Mouse (Mus musculus): ENCODE measurements around the gene Gm8300.
"Not testable (repeated sequence)": the region's sequence is repeated elsewhere in the genome, so short reads cannot be mapped to it uniquely, and the experiment has no call there.

Gene Gm8300

DNA sequence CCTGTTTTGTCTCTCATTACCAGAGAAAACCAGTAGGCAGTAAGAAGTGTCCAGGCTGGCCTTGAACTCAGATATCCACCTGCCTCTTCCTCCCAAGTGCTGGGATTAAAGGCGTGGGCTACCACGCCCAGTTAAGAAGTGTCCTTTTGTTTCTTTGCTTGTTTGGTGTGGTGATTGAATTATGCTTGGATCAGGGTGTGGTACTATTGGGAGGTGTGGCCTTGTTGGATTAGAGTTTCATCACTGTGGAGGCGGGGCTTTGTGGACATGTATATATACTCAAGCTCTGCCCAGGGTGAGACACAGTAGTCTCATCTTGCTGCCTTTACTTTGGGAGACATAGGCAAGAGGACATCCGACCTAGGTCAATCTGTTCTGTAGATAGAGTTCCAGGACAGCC, at the start of gene Gm8300:
Gene Gm8300, plus strand, starts transcription at position 301 of the 400 bp plus-strand sequence.
- not testable (repeated sequence) for DNase-seq (ENCODE audit: inconsistent age in 2 of 2, low spot score in 1 of 2)

DNA sequence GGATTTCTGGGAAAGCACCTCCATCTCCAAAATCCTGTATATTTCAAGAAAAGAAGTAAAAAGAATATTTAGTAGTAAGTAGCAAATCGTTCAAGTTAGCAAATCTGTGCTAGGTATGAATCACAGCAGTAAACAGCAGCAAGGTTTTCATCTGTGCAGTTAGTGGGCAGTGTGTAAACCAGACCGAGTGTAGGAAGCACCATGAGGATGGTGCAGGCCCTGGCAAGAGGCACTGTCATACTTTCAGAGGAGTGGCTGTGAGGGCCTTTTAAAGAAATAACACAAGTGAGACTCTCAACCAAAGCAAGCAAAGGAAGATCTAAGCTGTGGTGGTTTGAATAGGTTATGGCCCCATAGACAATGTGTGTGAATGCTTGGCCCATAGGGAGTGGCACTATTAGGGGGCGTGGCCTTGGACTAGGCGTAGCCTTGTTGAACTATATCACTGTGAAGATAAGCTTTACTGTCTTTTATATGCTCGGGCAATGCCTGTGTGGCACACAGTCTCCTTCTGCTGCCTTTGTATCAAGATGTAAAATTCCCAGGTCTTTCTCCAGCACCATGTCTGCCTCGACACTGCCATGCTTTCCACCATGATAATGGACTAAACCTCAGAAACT, 49.3 kb upstream of the Gm8300 start:
- DNase-seq (ENCODE audit: inconsistent age in 2 of 2, low spot score in 1 of 2), result no peak

DNA sequence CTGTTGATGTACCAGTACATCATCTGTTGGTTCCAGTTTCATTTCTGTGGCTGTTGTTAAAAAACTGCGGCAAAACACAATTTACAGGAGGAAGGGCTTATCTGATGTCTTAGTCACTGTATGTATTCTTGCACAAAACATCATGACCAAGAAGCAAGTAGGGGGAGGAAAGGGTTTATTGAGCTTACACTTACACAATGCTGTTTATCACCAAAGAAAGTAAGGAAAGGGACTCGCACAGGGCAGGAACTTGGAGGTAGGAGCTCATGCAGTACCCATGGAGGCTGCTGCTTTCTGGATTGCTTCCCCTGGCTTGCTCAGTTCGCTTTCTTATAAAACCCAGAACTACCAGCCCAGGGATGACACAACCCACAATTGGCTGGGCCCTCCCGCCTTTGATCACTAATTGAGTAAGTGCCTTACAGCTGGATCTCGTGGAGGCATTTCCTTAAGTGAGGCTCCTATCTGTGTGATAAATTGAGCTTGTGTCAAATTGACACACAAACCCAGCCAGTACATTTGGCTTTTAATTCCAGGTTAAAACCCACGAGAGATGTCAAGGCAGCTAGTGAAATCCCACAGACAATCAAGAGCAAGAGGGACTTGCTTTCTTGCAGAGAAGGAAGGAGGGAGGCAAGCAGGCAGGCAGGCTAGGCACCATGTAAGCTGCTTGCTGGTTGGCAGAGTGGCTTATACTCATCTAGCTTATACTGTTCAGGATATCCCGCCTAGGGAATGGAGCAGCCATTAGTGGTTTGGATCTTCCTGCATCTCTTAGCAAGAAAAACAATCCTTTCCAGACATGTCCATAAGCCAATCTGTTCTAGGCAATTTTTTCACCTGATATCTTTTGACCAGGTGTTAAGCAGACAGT, 43.6 kb upstream of the Gm8300 start:
- peak; percentile 19 to 66 for DNase-seq (ENCODE audit: inconsistent age in 2 of 2, low spot score in 1 of 2)

DNA sequence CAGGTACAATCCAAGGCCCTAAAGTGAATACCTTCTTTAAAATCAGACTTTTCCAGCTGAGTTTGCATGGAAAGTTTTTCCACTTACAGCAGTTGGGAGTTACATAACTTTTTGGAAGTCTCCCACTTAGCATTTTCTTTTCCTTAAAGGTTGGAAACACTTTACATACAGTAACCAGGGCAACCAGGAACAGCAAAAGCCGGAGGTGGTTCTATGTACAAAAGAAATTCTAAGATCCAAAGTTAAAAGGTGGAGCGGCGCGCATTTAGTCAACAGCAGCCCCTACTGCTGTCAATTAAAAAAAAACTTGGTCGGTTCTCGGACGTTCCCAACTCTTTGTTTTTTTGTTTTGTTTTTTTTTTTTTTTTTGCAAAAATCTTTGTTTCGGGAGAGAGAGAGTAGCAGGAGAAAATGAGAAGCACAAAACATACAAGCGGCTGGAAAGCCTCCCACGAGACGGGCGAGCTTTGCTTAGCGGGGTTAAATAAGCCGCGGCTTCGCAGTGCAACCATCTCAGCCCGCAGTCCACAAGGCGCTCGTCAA, 42.6 kb upstream of the Gm8300 start:
- DNase-seq (ENCODE audit: inconsistent age in 2 of 2, low spot score in 1 of 2), result peak; percentile 18 to 79

- DNase-seq (ENCODE audit: inconsistent age in 2 of 2, low spot score in 1 of 2), result peak; percentile 95 to 98
These were observed 41.9 kb upstream of the Gm8300 start, which contains the start of gene Snw1 for GRCm38 (mm10) chr12:87471964-87472786. Snw1 (minus strand) TSS chr12:87472274.

DNA sequence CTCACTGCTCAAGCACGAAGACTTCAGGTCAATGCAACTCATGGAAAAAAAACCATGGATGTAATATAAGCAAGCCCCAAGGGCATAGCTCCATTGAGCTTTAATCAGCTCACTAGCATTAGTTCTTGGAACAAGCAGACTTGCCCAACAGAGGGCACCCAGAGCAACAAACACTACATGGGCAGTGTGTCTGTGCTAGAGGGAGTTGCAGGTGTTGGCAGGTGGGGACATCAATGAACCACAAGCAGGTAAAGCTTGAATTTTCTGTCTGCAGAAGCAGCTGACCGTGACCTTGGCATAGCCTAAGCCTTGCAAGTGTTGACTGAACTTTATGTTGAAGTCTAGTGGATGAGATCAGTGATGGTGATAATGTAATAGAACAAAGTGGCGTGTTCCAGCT, 39.4 kb upstream of the Gm8300 start:
- DNase-seq (ENCODE audit: inconsistent age in 2 of 2, low spot score in 1 of 2), result no peak

- not testable (repeated sequence) for DNase-seq (ENCODE audit: inconsistent age in 2 of 2, low spot score in 1 of 2)
These were observed 31.6 kb upstream of the Gm8300 start for GRCm38 (mm10) chr12:87482482-87482881.

- DNase-seq (ENCODE audit: inconsistent age in 2 of 2, low spot score in 1 of 2), result not testable (repeated sequence)
These were observed 25.4 kb upstream of the Gm8300 start for GRCm38 (mm10) chr12:87488683-87489082.

- not testable (repeated sequence) for DNase-seq (ENCODE audit: inconsistent age in 2 of 2, low spot score in 1 of 2)
These were observed 19.7 kb upstream of the Gm8300 start, which contains the start of gene Gm5788 for GRCm38 (mm10) chr12:87494421-87494820. Gm5788 (plus strand) TSS chr12:87494721.

DNA sequence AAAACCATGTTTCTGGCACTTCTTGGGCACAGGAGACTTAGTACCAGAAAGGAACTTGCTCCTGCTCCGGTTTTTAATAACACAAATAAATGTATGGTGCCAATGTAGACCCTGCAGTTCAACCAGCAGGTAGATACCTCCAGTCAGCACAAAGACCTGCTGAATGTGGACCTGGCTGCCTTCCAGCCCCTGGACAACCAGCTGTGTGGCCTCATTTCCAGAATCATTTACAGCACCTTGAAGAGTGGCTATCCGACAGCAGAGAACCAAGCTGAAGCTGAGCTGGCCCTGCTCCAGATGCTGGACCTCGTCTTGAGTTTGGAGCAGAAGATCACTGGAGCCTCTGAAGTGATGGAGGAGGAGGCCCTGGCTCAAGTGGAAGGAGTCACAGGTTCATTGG, 5.5 kb downstream of the Gm8300 start:
- not testable (repeated sequence) for DNase-seq (ENCODE audit: inconsistent age in 2 of 2, low spot score in 1 of 2)

GRCm38 (mm10) chr12:87543927-87544326, 29.8 kb downstream of the Gm8300 start:
- no peak for DNase-seq (ENCODE audit: inconsistent age in 2 of 2, low spot score in 1 of 2)

DNA sequence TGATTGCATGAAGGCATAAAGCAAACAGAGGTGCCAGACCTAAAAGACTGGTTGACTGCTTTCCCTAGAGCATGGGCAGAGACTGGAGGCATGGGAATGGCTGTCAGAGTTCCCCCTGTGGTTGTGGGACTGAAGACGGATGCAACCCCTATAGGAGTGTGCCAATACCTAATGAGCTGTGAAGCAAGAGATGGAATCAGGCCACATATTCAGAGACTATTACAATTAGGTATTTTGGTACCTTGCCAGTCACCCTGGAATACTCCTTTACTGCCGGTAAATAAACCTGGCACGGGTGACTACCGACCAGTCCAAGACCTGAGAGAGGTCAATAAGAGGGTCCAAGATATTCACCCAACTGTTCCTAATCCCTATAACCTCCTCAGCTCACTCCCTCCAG, 36.5 kb downstream of the Gm8300 start:
- not testable (repeated sequence) for DNase-seq (ENCODE audit: inconsistent age in 2 of 2, low spot score in 1 of 2)
